Mouse (Mus musculus): ENCODE data around the gene Ltb.

DNA sequence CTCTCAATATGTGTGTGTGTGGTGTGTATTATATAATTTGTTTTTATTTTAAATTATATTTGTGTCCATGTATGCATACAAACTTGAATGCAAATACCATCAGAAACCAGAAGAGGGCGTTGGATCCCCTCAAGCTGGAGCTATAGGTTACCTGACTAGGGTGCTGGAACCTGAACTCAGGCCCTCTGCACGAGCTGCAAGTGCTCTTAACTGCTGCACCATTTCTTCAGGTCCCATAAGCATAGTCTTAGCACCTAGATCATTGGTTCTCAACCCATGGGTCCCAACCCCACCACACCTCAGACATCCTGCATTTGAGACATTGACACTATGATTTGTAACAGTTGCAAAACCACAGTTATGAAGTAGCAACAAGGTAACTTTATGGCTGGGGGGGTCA lies 2.5 kb upstream of the Ltb start:
- TF ChIP-seq FLI1 (IDR thresholded peaks at IDR 0.05; ENCODE audit: low read length) (no peak), GATA1 (IDR thresholded peaks at IDR 0.05; ENCODE audit: borderline replicate concordance, low read length) (no peak)
